Comparison of ENCODE assay signal across 10 mouse cellular contexts in the genomic region with DNA sequence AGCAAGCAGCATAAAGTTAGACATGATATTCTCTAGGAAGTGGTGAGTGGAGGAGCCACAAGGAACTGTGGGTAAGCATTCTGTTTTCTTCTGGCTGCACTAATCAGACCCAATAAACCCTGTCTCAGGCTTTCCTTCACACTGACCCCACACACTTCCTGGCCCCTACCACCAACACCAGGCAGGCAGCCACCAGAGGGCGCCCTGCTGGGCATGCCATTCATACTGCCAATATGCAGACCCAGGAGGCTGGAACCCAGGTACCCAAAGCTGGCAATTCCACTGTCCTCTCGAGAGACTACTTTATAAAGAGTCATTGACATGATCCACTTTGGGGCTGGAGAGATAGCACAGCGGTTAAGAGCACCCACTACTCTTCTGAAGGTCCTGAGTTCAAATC. TPM values are rescaled to one million over a fixed set of nuclear protein-coding genes. Genes with fewer than 3 reads are reported as not detected.
DNase-seq lines count a peak whose midpoint lies in the region; ATAC-seq and TF ChIP-seq lines count a peak whose summit lies in the region.
"Had no signal": no experiment of that assay in that cellular context is flagged by ENCODE, and none has a peak within 500 bp of the region (broad histone marks: within the 10 kb centered on the region; RNA-seq: fewer than 3 reads in every experiment).

No protein-coding gene starts in this region.

- no peak for ATAC-seq in hindbrain, embryonic 11.5 days (ENCODE audit: low FRiP score)
- ATAC-seq in hindbrain, embryonic 13.5 days (ENCODE audit: low FRiP score): no peak
- ATAC-seq in limb, embryonic 11.5 days (ENCODE audit: insufficient number of reproducible peaks, low FRiP score, low TSS enrichment, low read depth): no peak

- TF ChIP-seq POLR2A in ES-Bruce4 (IDR thresholded peaks at IDR 0.05; ENCODE audit: insufficient read depth, low read length): no peak

- no peaks in the 10 kb centered on the region for H3K4me1 ChIP-seq in hindbrain, embryonic 11.5 days (replicated peaks; ENCODE audit: control insufficient read depth, insufficient read depth, low read length)
- no peaks in the 10 kb centered on the region for H3K4me1 ChIP-seq in hindbrain, embryonic 13.5 days (replicated peaks)
- no peaks in the 10 kb centered on the region for H3K4me1 ChIP-seq in ES-Bruce4 (ENCODE audit: control insufficient read depth, insufficient read depth, low read length)
- no peaks in the 10 kb centered on the region for H3K4me1 ChIP-seq in limb, embryonic 11.5 days (ENCODE audit: control insufficient read depth, insufficient read depth, low read length)
- H3K4me1 ChIP-seq: embryonic facial prominence, embryonic 13.5 days; limb, embryonic 12.5 days had no signal

- no peaks in the 10 kb centered on the region for H3K27me3 ChIP-seq in hindbrain, embryonic 11.5 days (ENCODE audit: control insufficient read depth, insufficient read depth, low read length)
- H3K27me3 ChIP-seq in hindbrain, embryonic 13.5 days: no peaks in the 10 kb centered on the region
- no peaks in the 10 kb centered on the region for H3K27me3 ChIP-seq in ES-Bruce4 (ENCODE audit: control insufficient read depth, insufficient read depth, low read length, poor library complexity, severe bottlenecking)
- H3K27me3 ChIP-seq in limb, embryonic 11.5 days (ENCODE audit: control insufficient read depth, insufficient read depth, low read length): no peaks in the 10 kb centered on the region
- H3K27me3 ChIP-seq: embryonic facial prominence, embryonic 13.5 days; limb, embryonic 12.5 days had no signal

- peak; percentile 47 for DNase-seq in hindbrain, embryonic 11.5 days (ENCODE audit: low spot score)
- peak; percentile 29 for DNase-seq in 3T3-L1 (ENCODE audit: low read depth, low spot score)
- DNase-seq in embryo, embryonic 10 days (ENCODE audit: low spot score): peak; percentile 50
- peak; percentile 37 for DNase-seq in limb, embryonic 11.5 days (ENCODE audit: low spot score)
- DNase-seq in spleen, postnatal 14 days (ENCODE audit: low spot score in 2 of 2): peak; percentile 50 to 72
- no peak for DNase-seq in c-Kit-positive CD71-positive TER-119-positive erythroid progenitor cells, embryonic 14.5 days (ENCODE audit: low spot score)

- H3K9ac ChIP-seq in hindbrain, embryonic 11.5 days (ENCODE audit: low read depth, low read length): no peak overlapping the region
- H3K9ac ChIP-seq in hindbrain, embryonic 13.5 days: no peak overlapping the region
- H3K9ac ChIP-seq in ES-Bruce4 (ENCODE audit: low read depth, poor library complexity, severe bottlenecking): no peak overlapping the region
- no peak overlapping the region for H3K9ac ChIP-seq in limb, embryonic 11.5 days (ENCODE audit: low read length)
- H3K9ac ChIP-seq: embryonic facial prominence, embryonic 13.5 days; limb, embryonic 12.5 days had no signal

- H3K36me3 ChIP-seq in hindbrain, embryonic 11.5 days (ENCODE audit: control insufficient read depth, insufficient read depth, low read length): 0 out of 2 replicates have a peak, but pooled peaks cover 3% of the 10 kb centered on the region
- peaks cover 70% of the 10 kb centered on the region for H3K36me3 ChIP-seq in hindbrain, embryonic 13.5 days
- H3K36me3 ChIP-seq in ES-Bruce4 (ENCODE audit: control insufficient read depth, insufficient read depth, low read length, poor library complexity, severe bottlenecking): peaks cover 32% of the 10 kb centered on the region
- peaks cover 5% of the 10 kb centered on the region; the same call in 1 of the 2 replicates for H3K36me3 ChIP-seq in limb, embryonic 11.5 days (ENCODE audit: control insufficient read depth, insufficient read depth, low read length)

- H3K4me3 ChIP-seq in hindbrain, embryonic 11.5 days (ENCODE audit: low read depth, low read length): no peak overlapping the region
- H3K4me3 ChIP-seq in hindbrain, embryonic 13.5 days: no peak overlapping the region
- no peak overlapping the region for H3K4me3 ChIP-seq in ES-Bruce4 (ENCODE audit: low read depth, low read length)
- no peak overlapping the region for H3K4me3 ChIP-seq in limb, embryonic 11.5 days (ENCODE audit: low read depth, low read length)
- H3K4me3 ChIP-seq: embryonic facial prominence, embryonic 13.5 days; limb, embryonic 12.5 days had no signal

- no peak overlapping the region for H3K27ac ChIP-seq in hindbrain, embryonic 11.5 days (ENCODE audit: low read depth, low read length)
- no peak overlapping the region for H3K27ac ChIP-seq in hindbrain, embryonic 13.5 days
- no peak overlapping the region for H3K27ac ChIP-seq in ES-Bruce4 (ENCODE audit: insufficient read depth, low read length)
- H3K27ac ChIP-seq in limb, embryonic 11.5 days (replicated peaks; ENCODE audit: low read depth, low read length): no peak overlapping the region
- H3K27ac ChIP-seq: embryonic facial prominence, embryonic 13.5 days; limb, embryonic 12.5 days had no signal

- peak; percentile 78 for TF ChIP-seq CTCF in ES-Bruce4 (IDR thresholded peaks at IDR 0.05; ENCODE audit: low read depth, low read length)

- H3K4me2 ChIP-seq in hindbrain, embryonic 11.5 days (replicated peaks; ENCODE audit: low read depth, low read length): no peak overlapping the region
- H3K4me2 ChIP-seq in hindbrain, embryonic 13.5 days: no peak overlapping the region
- no peak overlapping the region for H3K4me2 ChIP-seq in limb, embryonic 11.5 days (ENCODE audit: low read depth, severe bottlenecking)
- H3K4me2 ChIP-seq: embryonic facial prominence, embryonic 13.5 days; limb, embryonic 12.5 days had no signal

- TF ChIP-seq EP300 in ES-Bruce4 (IDR thresholded peaks at IDR 0.05; ENCODE audit: insufficient read depth, low read depth, low read length): no peak

- no peaks in the 10 kb centered on the region for H3K9me3 ChIP-seq in hindbrain, embryonic 11.5 days (ENCODE audit: control insufficient read depth, low read length)
- H3K9me3 ChIP-seq in hindbrain, embryonic 13.5 days: no peaks in the 10 kb centered on the region
- H3K9me3 ChIP-seq in ES-Bruce4 (replicated peaks; ENCODE audit: control insufficient read depth, insufficient read depth, low read length, poor library complexity, severe bottlenecking): no peaks in the 10 kb centered on the region
- H3K9me3 ChIP-seq in limb, embryonic 11.5 days (ENCODE audit: control insufficient read depth, low read length): no peaks in the 10 kb centered on the region
- H3K9me3 ChIP-seq: embryonic facial prominence, embryonic 13.5 days; limb, embryonic 12.5 days had no signal

- WGBS in hindbrain, embryonic 11.5 days: 55% methylated on average over 3 of the region's 3 CpGs
- WGBS in hindbrain, embryonic 13.5 days: 54% methylated on average over 3 of the region's 3 CpGs
- 64% methylated on average over 3 of the region's 3 CpGs for WGBS in limb, embryonic 11.5 days

RNA-seq across cellular contexts. Expression of gene Tarbp1, which starts 14.6 kb away (rescaled TPM):
- 2.3 and 2.4 TPM in 2 replicates for polyA plus RNA-seq in hindbrain, embryonic 11.5 days (2014; fragmentation: Nextera tagmentation; extraction: Ambion mirVana)
- 1.5 and 1.6 TPM in 2 replicates for polyA plus RNA-seq in hindbrain, embryonic 13.5 days (2015; fragmentation: Nextera tagmentation; extraction: Ambion mirVana)
- polyA plus RNA-seq in ES-Bruce4 (2011; ENCODE audit: insufficient read depth, insufficient read length, low read depth, missing spikeins): 12.9 and 13.8 TPM in 2 replicates
- 3.8 and 4.1 TPM in 2 replicates for polyA plus RNA-seq in limb, embryonic 11.5 days (2014; fragmentation: Nextera tagmentation; extraction: Ambion mirVana)

RNA-seq across cellular contexts. Expression of gene Coa6, which starts 38.0 kb away (rescaled TPM):
- 46.8 and 50.7 TPM in 2 replicates for polyA plus RNA-seq in hindbrain, embryonic 11.5 days (2014; fragmentation: Nextera tagmentation; extraction: Ambion mirVana)
- polyA plus RNA-seq in hindbrain, embryonic 13.5 days (2015; fragmentation: Nextera tagmentation; extraction: Ambion mirVana): 46.8 and 49.6 TPM in 2 replicates
- 12.3 and 12.8 TPM in 2 replicates for polyA plus RNA-seq in ES-Bruce4 (2011; ENCODE audit: insufficient read depth, insufficient read length, low read depth, missing spikeins)
- 45.1 and 52.7 TPM in 2 replicates for polyA plus RNA-seq in limb, embryonic 11.5 days (2014; fragmentation: Nextera tagmentation; extraction: Ambion mirVana)
